Mouse (Mus musculus): ENCODE data around the gene Cog5.

The Cog5 gene

GRCm38 (mm10) chr12:31823671-31824070 lies 169.0 kb downstream of the Cog5 start:
- DNase-seq (ENCODE audit: low spot score) = no peak

DNA sequence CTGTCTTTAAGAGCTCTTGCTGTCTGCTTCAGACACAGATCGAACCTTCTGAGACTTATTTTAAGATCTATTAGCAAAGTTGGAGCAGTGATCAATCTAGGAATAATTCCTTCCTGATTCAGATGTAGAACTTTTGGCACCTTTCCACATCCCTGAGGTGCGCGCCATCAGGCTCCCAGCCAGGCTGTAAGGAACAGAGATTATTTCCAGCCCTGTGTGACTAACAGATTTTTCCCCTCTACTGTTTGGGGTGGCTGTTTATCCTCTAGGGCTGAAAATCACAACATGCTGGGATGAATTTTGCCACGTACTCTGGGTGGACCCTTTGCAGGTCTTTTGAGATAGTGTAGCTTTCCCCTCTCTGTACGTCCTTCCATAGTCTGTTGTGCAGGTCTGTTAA lies 170.2 kb downstream of the Cog5 start:
- DNase-seq (ENCODE audit: low spot score) = no peak

DNA sequence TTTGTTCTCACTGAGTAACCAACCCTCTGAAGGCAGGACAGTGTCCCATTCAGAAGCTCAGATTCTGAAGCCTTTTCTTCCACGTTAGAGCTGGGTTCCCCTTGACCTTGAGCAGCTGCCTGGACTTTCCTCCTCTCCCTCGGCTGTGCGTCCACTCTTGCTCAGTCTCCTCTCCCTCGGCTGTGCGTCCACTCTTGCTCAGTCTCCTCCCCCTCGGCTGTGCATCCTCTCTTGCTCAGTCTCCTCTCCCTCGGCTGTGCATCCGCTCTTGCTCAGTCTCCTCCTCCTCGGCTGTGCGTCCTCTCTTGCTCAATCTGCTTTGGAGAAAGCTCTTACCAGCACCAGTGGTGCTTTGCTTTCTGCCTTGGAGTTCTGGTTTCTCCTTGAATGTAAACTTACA lies 171.2 kb downstream of the Cog5 start:
- DNase-seq (ENCODE audit: low spot score) = no peak

- DNase-seq (ENCODE audit: low spot score) = no peak
These were observed 171.8 kb downstream of the Cog5 start for GRCm38 (mm10) chr12:31826476-31826875.

DNA sequence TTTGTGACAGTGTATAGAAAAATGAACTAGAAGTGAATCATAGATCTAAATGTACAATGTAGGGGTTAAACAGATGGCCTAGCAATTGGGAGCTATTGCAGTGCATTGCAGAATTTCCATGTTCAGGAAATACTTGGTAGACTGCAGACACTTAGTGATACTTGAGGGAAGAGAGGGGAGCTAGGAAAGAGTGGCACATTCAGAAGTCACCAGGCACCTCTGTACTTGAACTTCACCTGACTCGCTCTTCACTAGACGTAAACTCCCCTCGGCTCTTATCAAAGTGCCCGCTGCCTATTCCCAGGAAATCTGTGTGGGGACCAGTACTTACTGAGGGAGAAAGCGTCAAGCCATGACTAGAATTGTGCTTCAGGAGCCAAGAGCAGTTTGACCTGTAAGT lies 180.8 kb downstream of the Cog5 start:
- no peak for DNase-seq (ENCODE audit: low spot score)

GRCm38 (mm10) chr12:31836211-31836610 lies 181.5 kb downstream of the Cog5 start:
- DNase-seq (ENCODE audit: low spot score) = no peak

- DNase-seq (ENCODE audit: low spot score) = no peak
These were observed 183.9 kb downstream of the Cog5 start for GRCm38 (mm10) chr12:31838521-31838920.

GRCm38 (mm10) chr12:31839249-31839648 lies 184.6 kb downstream of the Cog5 start:
- no peak for DNase-seq (ENCODE audit: low spot score)

DNA sequence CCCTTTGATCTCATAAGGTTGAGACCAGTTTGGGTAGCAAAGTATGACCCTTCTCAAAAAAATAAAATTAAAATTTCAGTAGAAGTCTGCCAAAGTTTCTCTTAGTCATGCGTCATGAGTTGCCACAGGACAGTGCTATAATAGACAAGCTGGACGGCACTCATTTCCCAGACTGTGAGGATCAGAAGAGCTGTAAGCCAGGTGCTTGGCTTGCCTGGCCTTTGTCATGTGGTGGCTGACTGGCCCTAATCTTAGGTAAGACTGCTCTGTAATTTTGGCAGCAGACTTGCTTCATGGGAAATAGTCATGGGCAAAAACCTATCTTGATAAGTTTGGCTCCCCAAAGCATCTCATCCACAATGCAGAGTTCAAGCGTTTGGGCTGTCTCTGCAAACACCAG lies 191.4 kb downstream of the Cog5 start:
- DNase-seq (ENCODE audit: low spot score) = no peak

GRCm38 (mm10) chr12:31848630-31849415 lies 194.2 kb downstream of the Cog5 start:
- no peak for DNase-seq (ENCODE audit: low spot score)

DNA sequence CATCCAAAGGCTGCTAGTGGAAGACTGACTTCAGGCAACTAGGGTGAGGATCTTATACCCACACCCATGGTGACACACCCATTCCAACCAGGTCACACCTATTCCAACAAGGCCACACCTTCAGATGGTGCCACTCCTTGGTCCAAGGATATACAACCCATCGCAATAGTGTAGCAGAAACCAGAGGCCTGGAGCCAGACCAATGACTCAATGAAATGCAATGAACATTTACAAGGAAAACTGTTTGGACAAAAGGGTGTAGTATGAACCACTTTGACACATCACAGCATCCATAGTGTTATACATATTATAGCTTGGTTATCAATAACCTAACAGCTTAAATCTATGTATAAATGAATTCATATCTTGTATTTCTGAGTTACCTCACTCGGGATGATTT lies 194.9 kb downstream of the Cog5 start:
- no peak for DNase-seq (ENCODE audit: low spot score)

GRCm38 (mm10) chr12:31854039-31854438 lies 199.4 kb downstream of the Cog5 start:
- no peak for DNase-seq (ENCODE audit: low spot score)

- DNase-seq (ENCODE audit: low spot score) = no peak
These were observed 200.1 kb downstream of the Cog5 start for GRCm38 (mm10) chr12:31854817-31855216.

DNA sequence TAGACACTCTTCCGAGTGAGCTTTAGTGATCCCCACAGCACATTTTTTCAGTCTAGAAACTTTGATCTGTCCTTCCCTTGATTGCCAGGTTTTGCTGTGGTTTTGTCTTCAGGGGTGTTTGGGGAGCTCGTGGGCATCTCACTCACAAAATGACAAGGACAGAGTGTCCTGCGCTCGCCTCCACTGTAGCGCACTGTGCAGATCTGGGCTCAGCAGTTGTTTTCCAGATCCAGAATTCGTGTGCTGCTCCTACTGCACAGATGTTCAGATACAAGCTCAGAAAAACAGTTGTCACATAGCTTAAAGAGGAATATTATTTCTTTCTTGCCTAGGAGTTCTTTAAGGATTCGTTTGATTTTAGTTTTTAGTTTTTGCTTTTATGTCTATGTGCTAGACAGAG lies 203.1 kb downstream of the Cog5 start:
- DNase-seq (ENCODE audit: low spot score) = no peak

GRCm38 (mm10) chr12:31862668-31863538 lies 208.2 kb downstream of the Cog5 start:
- DNase-seq (ENCODE audit: low spot score) = no peak

DNA sequence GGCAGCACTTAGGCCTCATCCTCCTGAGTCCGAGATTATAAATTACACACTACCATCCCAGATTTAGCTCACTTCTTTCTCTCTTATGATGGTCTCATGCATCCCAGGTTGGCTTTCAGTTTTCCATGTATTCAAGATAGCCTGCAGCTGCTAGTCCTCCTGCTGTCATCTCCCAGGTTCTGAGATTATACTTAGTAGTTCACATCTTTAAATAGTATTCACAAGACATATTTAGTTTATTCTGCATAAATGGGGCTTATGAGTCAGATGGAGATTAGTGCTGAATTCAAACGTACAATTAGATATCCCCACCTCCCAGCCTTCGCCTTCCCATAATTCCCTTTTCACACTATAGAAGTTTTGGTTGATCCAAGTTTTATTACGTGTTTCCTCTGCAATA lies 222.1 kb downstream of the Cog5 start:
- DNase-seq (ENCODE audit: low spot score) = no peak

DNA sequence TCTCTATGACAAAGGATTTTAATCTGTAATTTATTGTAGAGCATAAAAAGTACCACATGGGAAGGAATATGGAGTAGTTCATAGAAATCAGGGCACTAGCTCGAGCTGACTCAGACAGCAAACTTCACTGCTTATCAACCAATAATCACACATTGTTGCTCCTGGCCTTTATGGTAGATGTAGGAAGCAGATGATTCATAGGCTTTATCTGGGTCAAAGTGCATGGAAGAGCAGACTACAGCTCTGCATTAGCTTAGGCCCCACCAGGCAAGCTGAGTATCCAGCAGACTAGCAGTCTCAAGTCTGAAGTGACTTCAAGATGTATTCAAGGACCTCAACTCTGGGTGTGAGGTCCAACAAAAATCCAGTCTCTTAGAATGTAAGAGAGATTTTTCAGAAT lies 228.1 kb downstream of the Cog5 start:
- DNase-seq (ENCODE audit: low spot score) = no peak

- no peak for DNase-seq (ENCODE audit: low spot score)
These were observed 229.7 kb downstream of the Cog5 start for GRCm38 (mm10) chr12:31884365-31884764.

GRCm38 (mm10) chr12:31885084-31885483 lies 230.4 kb downstream of the Cog5 start:
- no peak for DNase-seq (ENCODE audit: low spot score)

DNA sequence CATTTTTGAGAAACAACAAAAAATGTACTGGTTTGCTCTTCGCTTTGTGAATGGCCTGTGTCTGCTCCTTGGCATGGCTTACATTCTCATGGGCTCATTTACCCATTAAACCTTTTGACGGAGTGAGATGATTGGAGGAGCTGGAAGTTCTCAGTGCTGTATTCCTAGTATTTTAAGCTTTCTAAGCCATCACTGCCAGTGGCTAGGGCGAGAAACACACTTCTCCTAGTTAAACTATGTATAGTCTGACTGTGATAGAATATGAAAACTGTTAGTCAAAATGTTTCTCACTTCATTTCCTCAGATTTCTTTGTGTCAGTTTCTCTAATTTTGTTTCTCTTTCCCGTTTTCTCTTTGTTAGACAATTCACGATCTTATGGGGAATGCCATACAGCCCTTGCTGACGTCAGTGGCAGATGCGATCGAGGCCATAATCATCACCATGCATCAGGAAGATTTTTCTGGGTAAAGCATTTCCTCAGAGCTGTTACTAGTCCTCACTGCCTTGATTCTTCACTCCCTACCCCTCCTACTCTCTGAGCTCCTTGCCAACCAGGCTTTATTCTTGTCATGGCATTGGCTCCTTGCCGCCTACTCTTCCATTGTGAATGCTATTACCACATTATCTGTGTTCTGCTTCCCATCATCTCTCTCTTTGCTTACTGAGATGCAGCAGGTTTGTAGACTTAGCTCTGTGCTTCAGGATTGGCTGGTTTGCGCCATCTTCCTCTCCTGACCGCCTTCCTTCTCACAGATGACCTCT lies 231.4 kb downstream of the Cog5 start:
- no peak for DNase-seq (ENCODE audit: low spot score)

- DNase-seq (ENCODE audit: low spot score) = no peak
These were observed 236.0 kb downstream of the Cog5 start for GRCm38 (mm10) chr12:31890685-31891084.

- DNase-seq (ENCODE audit: low spot score) = no peak
These were observed 237.4 kb downstream of the Cog5 start for GRCm38 (mm10) chr12:31892079-31892478.

DNA sequence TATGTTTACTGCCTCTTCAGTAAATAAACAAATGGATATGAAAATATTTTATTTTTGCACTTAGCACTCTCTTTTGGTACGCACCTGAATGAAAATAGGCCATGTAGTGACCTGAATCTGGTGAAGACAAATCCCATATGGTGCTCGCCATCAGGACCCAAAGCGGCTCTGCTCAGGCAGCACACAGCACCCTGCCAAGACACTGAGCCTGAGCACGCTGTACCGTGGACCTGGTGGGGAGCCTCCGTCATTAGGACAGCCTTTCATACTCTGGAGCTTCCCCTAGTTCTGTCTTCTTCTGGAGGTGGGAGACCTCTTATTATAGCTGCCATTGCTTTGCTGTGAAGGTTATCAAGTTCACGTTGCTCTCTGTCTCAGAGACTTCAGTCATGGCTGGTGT lies 238.1 kb downstream of the Cog5 start:
- DNase-seq (ENCODE audit: low spot score) = no peak

Measured in layer of hippocampus, adult 9-10 months (tissue).